Mouse (Mus musculus) C2C12 (cell line): Measurements from ENCODE around the gene Lifr. TPM values are rescaled to one million over a fixed set of nuclear protein-coding genes. Genes with fewer than 3 reads are reported as not detected.

Experiments
- H3K27me3 ChIP-seq: one replicate; pipeline ENCODE4 v1.6.1; 2011; ENCODE audit not compliant: control insufficient read depth, insufficient read depth, insufficient read length
- H3K36me3 ChIP-seq: one replicate; pipeline ENCODE4 v1.6.1; 2011; ENCODE audit not compliant: control insufficient read depth, insufficient read depth
- H3K4me3 ChIP-seq: one replicate; pipeline ENCODE4 v1.5.1; 2011; ENCODE audit warnings: mild to moderate bottlenecking, control low read depth; ENCODE audit not compliant: poor library complexity, insufficient read depth, severe bottlenecking
- H3K79me2 ChIP-seq: one replicate; pipeline ENCODE4 v1.6.1; 2011; ENCODE audit not compliant: control insufficient read depth, insufficient read depth
- H3K79me3 ChIP-seq: one replicate; pipeline ENCODE4 v1.6.1; 2011; ENCODE audit warnings: low read depth, control low read depth
- H3ac ChIP-seq: one replicate; pipeline ENCODE3; 2011; ENCODE audit warnings: low read depth; ENCODE audit not compliant: control insufficient read depth, insufficient read length
- CEBPB ChIP-seq: IDR thresholded peaks from one replicate; pipeline ENCODE4 v1.6.1; 2011; ENCODE audit warnings: low read depth, mild to moderate bottlenecking, control low read depth, moderate library complexity
- CTCF ChIP-seq: IDR thresholded peaks from one replicate; pipeline ENCODE4 v1.5.1; 2011; ENCODE audit not compliant: control insufficient read depth, insufficient read depth, insufficient read length
- FOSL1 ChIP-seq: IDR thresholded peaks from one replicate; pipeline ENCODE4 v1.8.0; 2011; ENCODE audit warnings: mild to moderate bottlenecking, low read length; ENCODE audit not compliant: poor library complexity, insufficient read depth, severe bottlenecking
- MAX ChIP-seq: IDR thresholded peaks from one replicate; pipeline ENCODE4 v1.6.1; 2011; ENCODE audit warnings: mild to moderate bottlenecking, control low read depth
- MYOD1 ChIP-seq: IDR thresholded peaks from one replicate; pipeline ENCODE4 v1.6.1; 2011; ENCODE audit warnings: low read depth; ENCODE audit not compliant: control insufficient read depth, insufficient read length
- MYOG ChIP-seq: IDR thresholded peaks from one replicate; pipeline ENCODE4 v1.6.1; 2011; ENCODE audit not compliant: control insufficient read depth, insufficient read length; ENCODE audit errors: extremely low read depth
- USF1 ChIP-seq: IDR thresholded peaks from one replicate; pipeline ENCODE4 v1.6.1; 2011; ENCODE audit warnings: low read depth, mild to moderate bottlenecking, control low read depth, moderate library complexity
- polyA plus RNA-seq: library from polyadenylated mRNA; unstranded; fragments of >200 nt; fragmentation: generic; extraction: Trizol; gene quantifications from one replicate; pipeline ENCODE4 v1.2.1, GENCODE M21; 2012; ENCODE audit warnings: missing spikeins

Lifr gene
- polyA plus RNA-seq, 1 experiment, result 15.2 TPM

DNA sequence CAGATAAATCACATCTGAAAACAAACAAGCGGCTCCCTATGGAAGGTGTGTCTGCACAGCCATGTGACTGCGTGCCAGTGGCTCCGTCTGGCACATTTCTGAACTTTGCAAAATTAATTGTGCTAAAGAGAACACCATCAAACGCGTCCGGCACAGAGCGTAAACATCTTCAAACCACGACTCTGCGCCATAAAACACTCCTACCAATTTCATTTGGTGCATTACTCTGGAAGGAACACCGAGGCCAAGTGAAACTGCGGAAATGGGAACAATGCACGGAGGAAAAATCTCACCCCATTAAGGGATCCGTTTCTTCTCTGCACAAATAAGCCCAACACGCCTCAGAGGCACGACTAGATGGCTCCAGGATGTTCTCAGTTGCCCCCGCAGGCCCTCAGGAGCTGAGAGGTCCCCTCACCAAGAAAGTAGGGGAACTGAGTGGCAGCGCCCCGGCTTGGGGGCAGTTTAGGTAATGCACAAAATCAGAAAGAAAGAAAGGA is 38.3 kb downstream of the Lifr start:
- Histone ChIP-seq H3K36me3 (no peaks in the 10 kb centered on the region), H3K27me3 (no peaks in the 10 kb centered on the region), H3K4me3 (peak overlapping the region; percentile 53), H3ac (peak overlapping the region; percentile 88), H3K79me3 (peaks cover 2% of the 10 kb centered on the region), H3K79me2 (no peaks in the 10 kb centered on the region)
- TF ChIP-seq MYOG (no peak), USF1 (peak; percentile 25), CTCF (no peak)

DNA sequence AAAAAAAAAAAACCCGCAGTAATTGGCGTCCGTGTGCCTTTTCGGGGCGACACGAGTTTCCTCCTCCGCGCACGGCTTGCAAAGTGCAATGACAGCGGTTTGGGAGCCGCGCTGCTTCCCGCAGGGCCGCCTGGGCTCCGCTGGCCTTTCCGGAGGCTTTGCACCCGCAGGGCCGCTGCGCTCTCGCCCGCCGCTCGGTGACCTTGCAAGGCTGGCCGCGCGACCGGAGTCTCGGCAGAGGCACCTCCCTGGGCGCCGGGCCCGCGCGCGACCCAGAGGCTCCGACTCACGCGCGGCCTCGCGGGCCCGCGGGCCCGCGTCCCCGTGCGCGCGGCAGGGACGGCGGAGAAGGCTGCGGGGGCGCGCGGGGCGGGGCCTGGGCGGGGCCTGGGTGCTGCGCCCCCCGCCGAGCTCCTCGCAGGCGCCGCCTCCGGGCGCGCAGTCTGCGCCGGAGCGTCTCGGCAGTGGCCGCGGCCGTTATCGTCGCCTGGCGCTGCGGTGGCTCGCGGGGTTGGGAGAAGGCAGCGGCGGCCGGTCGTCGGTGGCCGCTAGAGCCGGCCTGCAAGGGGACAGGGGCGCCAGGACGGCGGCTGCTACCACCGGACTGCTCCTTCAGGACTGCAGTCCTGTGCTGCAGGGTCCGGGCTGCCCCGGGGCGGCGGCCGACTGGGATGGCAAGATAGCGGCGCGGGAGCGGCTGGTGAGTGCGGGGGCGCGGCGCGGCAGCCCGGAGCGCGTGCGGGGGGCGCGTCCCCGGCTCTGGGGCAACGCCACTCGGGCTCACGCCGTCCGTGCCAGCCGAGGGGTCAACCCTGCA is 38.9 kb downstream of the Lifr start:
- no peak for TF ChIP-seq FOSL1
- TF ChIP-seq CEBPB, result no peak
- no peak for TF ChIP-seq USF1
- TF ChIP-seq MYOD1, result no peak
- TF ChIP-seq MAX, result no peak
- no peak for TF ChIP-seq CTCF
- TF ChIP-seq MYOG, result no peak
- Histone ChIP-seq H3ac (peak overlapping the region; percentile 92), H3K27me3 (no peaks in the 10 kb centered on the region), H3K4me3 (peak overlapping the region; percentile 53), H3K79me2 (no peaks in the 10 kb centered on the region), H3K79me3 (peaks cover 2% of the 10 kb centered on the region), H3K36me3 (no peaks in the 10 kb centered on the region)

DNA sequence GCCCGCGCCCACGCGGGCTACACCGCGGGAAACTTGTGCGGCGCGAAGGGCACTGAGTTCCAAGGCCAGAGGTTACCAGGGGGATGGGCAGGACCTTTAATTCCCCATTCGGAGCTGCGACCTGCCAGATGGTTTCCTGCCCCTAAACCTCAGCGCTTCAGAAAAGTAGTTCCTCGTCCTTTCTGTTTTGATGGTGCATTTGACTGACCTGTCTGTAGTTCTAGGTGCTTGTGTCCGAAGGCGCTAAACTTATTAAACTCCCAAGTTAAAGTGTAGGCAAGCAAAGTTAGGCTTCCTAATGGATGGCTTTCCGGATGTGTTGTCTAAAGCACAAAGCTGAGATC is 39.5 kb downstream of the Lifr start:
- H3K79me3 ChIP-seq, result peaks cover 2% of the 10 kb centered on the region
- no peaks in the 10 kb centered on the region for H3K27me3 ChIP-seq
- peak overlapping the region; percentile 53 for H3K4me3 ChIP-seq
- H3K79me2 ChIP-seq, result no peaks in the 10 kb centered on the region
- peak; percentile 73 for TF ChIP-seq MAX
- TF ChIP-seq CEBPB, result no peak
- TF ChIP-seq MYOG, result no peak
- TF ChIP-seq CTCF, result no peak
- no peak for TF ChIP-seq MYOD1
- no peaks in the 10 kb centered on the region for H3K36me3 ChIP-seq
- H3ac ChIP-seq, result peak overlapping the region; percentile 92

DNA sequence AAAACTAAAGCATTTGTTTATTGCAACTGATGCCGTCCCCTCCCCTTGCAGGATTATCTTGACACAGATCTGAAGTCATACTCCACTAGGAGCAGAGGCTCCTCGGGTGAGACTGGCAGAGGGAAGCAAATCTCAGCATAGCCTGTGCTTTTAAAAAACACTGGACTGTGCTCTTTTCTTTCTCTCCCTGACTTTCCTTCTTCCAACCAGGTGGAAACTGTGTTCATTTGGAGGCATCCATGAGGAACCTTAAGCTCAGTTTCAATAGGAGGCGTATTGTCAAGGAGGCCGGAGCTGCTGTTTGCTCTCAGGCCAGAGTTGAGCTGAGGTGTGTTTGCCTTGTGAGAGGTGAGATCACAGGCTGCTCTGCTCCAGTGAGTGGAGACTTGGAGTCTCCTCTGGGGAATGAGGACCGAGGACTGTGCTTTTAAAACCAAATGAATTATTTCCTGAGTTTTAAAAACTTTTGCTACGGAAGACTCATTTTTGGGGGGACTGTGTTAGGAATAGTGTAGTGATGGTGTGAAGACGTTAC is 40.3 kb downstream of the Lifr start:
- Histone ChIP-seq H3K79me3 (peaks cover 2% of the 10 kb centered on the region), H3K4me3 (no peak overlapping the region), H3K36me3 (no peaks in the 10 kb centered on the region)

DNA sequence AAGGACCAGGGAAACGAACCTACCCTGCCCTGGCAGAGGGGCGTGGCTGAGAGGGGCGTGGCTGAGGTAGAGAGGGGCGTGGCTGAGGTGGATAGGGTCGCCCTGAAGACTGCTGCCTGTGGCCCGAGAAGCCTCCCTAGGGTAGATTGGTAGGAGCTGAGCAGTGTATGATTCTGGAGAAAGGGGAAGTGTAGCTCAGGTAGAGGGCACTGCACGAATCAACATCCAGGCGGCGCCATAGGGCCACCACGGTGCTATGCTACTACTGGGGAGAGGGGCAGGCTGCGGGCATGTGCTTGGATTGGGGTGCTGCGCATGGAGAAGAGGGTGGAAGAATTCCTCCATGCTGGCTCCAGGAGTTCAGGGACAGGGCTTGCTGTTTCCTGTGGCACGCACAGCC is 42.3 kb downstream of the Lifr start:
- Histone ChIP-seq H3K4me3 (no peak overlapping the region), H3K79me2 (no peaks in the 10 kb centered on the region), H3K36me3 (no peaks in the 10 kb centered on the region), H3K79me3 (peaks cover 2% of the 10 kb centered on the region), H3ac (no peak overlapping the region), H3K27me3 (no peaks in the 10 kb centered on the region)
- TF ChIP-seq MYOG, result no peak
- no peak for TF ChIP-seq USF1
- TF ChIP-seq CTCF, result peak; percentile 2

More for the DNA sequence above, 40.3 kb downstream of the Lifr start:
- no peaks in the 10 kb centered on the region for H3K79me2 ChIP-seq
- H3ac ChIP-seq, result peak overlapping the region; percentile 7
- no peaks in the 10 kb centered on the region for H3K27me3 ChIP-seq
- TF ChIP-seq CEBPB, result no peak
- TF ChIP-seq CTCF, result no peak
- no peak for TF ChIP-seq MAX
- TF ChIP-seq FOSL1, result no peak
- no peak for TF ChIP-seq MYOG
- TF ChIP-seq USF1, result no peak
- no peak for TF ChIP-seq MYOD1

DNA sequence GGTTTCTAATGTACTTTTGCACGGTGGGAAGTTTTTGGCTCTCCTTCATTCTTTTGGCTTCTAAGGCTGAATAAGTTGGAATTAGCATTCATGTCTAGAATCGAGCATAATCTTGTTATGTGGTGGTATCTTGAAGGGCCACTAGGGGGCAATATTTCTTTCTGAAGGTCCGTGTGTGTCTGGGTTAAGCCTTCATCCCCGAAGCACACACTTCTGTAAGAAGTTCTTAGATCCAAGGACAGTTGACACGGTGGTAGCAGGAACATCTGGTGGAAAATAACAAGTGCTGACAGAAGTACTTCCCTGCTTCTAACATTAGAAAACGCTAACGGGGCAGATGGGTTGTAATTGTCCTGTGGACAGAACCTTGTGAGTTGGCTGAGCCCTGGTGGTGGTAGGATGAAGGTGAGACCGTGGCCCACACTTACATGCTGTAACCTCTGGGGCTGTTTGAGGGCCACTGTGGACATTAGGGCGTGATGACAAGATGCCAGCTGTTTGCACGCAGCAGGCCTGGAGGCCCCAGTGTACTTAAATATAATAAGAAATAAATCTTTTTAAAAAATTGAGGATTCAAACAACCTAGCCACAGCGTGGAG is 44.1 kb downstream of the Lifr start:
- H3K36me3 ChIP-seq, result no peaks in the 10 kb centered on the region
- TF ChIP-seq CTCF (no peak), CEBPB (no peak), MAX (no peak), FOSL1 (no peak), USF1 (no peak), MYOD1 (no peak), MYOG (no peak)
- no peaks in the 10 kb centered on the region for H3K27me3 ChIP-seq
- no peak overlapping the region for H3ac ChIP-seq
- H3K4me3 ChIP-seq, result no peak overlapping the region
- peaks cover 4% of the 10 kb centered on the region for H3K79me3 ChIP-seq
- no peaks in the 10 kb centered on the region for H3K79me2 ChIP-seq
